Mouse (Mus musculus): ENCODE results near the gene Nt5dc3.

Nt5dc3 gene

GRCm38 (mm10) chr10:86779117-86779755, 431 bp downstream of the Nt5dc3 start:
- DNase-seq (ENCODE audit: extremely low read depth, low read depth, low spot score) = no peak

- DNase-seq (ENCODE audit: extremely low read depth, low read depth, low spot score) = no peak
Measured at GRCm38 (mm10) chr10:86779816-86780500, 1.2 kb downstream of the Nt5dc3 start.

GRCm38 (mm10) chr10:86781641-86782040, 2.8 kb downstream of the Nt5dc3 start:
- no peak for DNase-seq (ENCODE audit: extremely low read depth, low read depth, low spot score)

DNA sequence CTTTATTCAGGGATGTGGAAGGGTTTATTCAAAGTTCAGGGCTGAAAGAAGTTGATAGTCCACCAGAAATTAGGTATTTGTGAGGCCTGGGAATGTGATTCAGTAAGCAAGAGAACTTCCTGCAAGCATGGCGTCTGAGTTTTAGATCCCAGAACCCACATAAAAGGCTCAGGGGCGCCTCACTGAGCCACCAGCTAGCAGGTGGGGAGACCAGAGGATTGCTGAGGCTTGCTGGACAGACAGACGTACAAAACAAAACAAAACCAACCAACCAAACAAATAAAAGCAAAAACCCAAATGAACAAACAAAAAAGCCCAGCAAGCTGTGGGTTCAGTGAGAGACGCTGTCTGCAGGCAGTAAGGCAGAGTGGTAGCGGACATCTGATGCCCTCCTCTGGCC, 3.9 kb downstream of the Nt5dc3 start:
- DNase-seq (ENCODE audit: extremely low read depth, low read depth, low spot score) = no peak

DNA sequence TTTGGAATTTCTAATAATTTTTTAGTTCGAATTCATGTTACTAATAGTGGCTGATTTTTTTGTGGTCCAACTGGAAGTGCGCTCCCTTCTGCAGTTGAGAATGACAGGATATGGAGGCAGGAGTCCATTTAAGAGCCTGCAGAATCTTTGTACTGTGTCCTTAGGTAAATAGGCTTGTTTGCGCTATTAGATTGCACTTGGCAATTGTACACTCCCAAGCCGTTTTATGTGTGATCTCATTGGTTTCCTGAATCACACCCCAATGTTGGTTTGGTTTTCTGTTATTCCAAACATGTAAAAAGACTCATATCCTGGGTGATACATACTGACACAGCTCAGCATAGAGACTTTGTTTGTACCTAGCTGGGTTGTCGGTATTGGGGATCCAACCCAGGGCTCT, 4.8 kb downstream of the Nt5dc3 start:
- no peak for DNase-seq (ENCODE audit: extremely low read depth, low read depth, low spot score)

DNA sequence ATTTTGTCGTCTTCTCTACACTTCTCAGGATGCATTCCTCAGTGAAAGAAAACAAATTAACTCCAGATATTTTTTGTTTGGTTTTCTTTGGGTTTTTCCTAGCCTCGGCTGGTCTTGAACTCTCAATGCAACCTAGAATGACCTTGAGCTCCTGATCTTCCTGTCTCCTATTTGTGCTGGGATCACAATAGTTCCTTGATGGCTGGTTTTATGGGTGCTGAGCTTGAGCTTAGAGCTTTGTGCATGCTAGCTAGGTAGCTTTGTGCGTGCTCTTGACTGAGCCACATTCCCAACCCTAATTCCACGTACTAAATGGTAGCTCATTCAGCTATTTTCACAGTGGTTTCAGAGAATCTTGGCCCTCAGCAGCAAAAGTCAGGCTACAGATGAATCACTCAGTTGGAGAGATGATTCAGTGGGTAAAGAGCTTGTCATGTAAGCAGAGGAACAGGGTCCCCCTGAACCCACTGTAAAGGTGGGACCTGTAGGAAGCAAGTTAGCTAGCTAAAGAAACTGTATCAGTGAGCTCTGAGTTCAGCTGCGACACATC, 5.4 kb downstream of the Nt5dc3 start:
- no peak for DNase-seq (ENCODE audit: extremely low read depth, low read depth, low spot score)

DNA sequence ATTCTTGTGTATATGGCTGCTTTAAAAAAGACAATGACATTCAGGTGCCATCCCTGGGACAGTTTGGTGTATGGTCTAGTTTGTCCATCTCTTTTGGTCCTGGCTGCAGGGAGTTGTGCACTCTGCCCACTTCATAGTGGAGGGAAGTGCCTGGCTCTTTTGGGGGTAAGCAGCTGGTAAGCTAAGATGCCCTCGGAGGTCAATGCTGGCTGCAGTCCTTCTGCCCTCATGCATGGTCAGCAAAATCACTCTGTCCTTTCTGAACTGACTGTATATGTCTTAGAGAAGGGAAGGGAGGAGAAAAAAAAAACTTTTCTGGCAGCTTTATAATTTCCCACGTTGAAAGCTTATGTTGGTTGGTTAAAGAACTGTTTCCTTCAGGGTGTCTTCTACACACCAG, 6.6 kb downstream of the Nt5dc3 start:
- DNase-seq (ENCODE audit: extremely low read depth, low read depth, low spot score) = no peak

DNA sequence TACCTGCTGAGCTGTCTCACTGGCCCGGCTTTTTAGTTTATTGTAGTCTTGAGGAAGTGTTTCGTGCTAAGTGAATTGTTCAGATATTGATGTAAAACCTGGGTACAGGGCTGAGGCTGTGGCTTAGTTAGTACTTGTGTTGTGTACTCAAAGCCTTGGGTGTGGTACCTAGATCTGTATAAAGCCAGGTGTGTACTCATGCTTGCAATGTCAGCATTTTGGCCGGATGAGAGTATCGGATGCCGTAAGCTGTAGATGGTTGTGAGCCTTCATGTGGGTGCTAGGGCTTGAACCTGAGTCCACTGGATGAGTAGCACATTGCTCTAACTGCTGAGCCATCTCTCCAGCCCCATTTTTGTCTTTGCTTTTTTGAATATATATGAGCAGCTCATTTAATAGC, 7.3 kb downstream of the Nt5dc3 start:
- DNase-seq (ENCODE audit: extremely low read depth, low read depth, low spot score) = no peak

- no peak for DNase-seq (ENCODE audit: extremely low read depth, low read depth, low spot score)
Measured at GRCm38 (mm10) chr10:86788193-86788592, 9.4 kb downstream of the Nt5dc3 start.

DNA sequence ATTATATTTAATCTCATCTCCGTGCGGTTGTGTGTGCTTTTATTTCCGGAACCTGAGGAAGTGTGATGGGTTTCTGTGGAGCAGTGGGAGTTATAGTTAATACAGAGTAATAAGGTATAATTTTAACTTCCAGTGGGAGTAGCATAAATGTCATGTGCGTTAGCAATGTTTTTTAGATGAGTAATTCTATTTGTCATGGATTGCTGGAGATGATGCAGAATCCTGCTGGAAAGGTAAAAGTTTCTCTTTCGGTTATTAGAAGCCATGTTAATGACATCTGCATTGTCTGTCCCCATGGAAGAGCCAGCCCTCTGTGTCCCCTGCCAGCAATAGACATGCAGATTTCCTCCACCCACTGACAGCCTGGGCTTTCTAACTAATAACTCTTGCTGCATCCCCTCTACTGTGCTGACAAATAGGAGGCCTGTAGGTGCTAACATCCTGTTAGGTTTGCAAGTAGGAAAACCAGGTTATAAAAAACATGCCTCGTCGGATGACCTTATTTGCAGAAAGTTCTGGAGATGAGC, 10.4 kb downstream of the Nt5dc3 start:
- DNase-seq (ENCODE audit: extremely low read depth, low read depth, low spot score) = no peak

- no peak for DNase-seq (ENCODE audit: extremely low read depth, low read depth, low spot score)
Measured at GRCm38 (mm10) chr10:86791507-86792184, 12.8 kb downstream of the Nt5dc3 start.

DNA sequence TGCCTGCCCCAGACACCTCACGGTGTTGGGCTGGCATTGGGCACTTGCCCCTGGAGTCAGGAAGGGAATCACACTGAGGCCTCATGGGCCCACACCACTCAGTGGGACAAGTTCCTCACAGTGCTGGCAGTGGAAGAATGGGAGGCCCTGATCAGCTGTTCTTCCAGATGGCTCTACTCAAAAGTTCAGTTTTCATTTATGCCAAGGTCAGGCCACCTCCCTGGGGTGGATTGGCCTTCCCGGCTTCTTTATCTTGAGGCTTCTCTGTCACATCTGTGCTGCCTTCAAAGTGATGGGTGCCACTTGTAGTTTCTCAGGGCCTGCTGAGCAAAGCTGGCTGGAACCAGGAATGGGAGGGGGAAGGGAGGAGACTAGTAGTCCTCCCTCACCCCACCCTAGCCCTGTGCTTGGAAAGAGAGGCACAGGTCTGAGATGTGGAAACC, 14.7 kb downstream of the Nt5dc3 start:
- no peak for DNase-seq (ENCODE audit: extremely low read depth, low read depth, low spot score)

DNA sequence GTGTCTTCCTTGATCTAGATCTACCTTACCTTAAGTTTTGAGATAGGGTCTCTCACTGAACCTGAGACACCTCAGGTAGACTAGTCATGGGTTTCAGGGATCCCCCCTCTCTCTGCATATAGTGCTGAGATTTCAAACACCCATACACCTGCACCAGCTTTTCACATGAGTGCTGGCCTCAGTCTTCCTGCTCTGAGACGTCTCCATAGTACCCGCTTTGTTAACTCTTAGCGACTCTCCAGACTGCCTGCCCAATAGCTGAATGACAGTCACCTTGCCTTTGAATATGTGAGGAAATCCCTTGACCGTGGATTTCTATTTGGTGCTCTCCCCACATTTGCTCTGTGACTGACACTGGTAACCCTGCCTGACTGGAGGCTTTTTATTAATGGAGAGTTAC, 15.4 kb downstream of the Nt5dc3 start:
- DNase-seq (ENCODE audit: extremely low read depth, low read depth, low spot score) = no peak

- no peak for DNase-seq (ENCODE audit: extremely low read depth, low read depth, low spot score)
Measured at GRCm38 (mm10) chr10:86794794-86795535, 16.2 kb downstream of the Nt5dc3 start.

GRCm38 (mm10) chr10:86796073-86796741, 17.4 kb downstream of the Nt5dc3 start:
- DNase-seq (ENCODE audit: extremely low read depth, low read depth, low spot score) = no peak

- DNase-seq (ENCODE audit: extremely low read depth, low read depth, low spot score) = no peak
Measured at GRCm38 (mm10) chr10:86807362-86807761, 28.6 kb downstream of the Nt5dc3 start.

- no peak for DNase-seq (ENCODE audit: extremely low read depth, low read depth, low spot score)
Measured at GRCm38 (mm10) chr10:86808013-86808758, 29.4 kb downstream of the Nt5dc3 start.

DNA sequence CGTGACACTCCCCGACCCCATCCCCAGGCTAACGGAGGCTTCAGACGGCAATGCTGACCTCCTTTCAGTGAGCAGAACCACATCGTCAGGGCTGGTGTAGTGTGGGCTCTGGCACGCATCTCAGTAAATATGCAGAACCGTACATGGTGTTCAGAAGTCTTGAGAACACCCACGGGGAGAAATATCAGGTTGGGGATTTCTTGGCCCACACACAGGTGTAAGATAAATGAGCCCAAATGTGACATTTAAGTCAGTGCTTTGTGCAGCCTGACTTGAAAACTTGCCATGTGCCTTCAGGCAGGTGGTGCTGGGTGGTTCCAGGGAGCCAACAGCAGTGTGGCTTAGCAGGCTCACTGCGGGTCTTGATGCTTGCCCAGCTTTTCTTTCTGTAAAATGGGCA, 31.2 kb downstream of the Nt5dc3 start:
- no peak for DNase-seq (ENCODE audit: extremely low read depth, low read depth, low spot score)

- peak; percentile 50 for DNase-seq (ENCODE audit: extremely low read depth, low read depth, low spot score)
Measured at GRCm38 (mm10) chr10:86810612-86811011, 31.8 kb downstream of the Nt5dc3 start.

All from fat pad, adult 2 months (tissue).